Mouse (Mus musculus) liver, embryonic 14.5 days (tissue): ENCODE data around the gene Hint2. TPM values are rescaled to one million over a fixed set of nuclear protein-coding genes. Genes with fewer than 3 reads are reported as not detected.

Source experiments
- ATAC-seq: fragments of 200-750 bp; cut with Nextera tagmentation; 2 replicates; pipeline ENCODE4 v1.8.0; 2017; ENCODE audit warnings: moderate number of reproducible peaks, mild to moderate bottlenecking, moderate library complexity; ENCODE audit not compliant: insufficient read depth
- DNase-seq, 3 experiments: peaks; one replicate each; pipeline ENCODE4 v3.0.0-alpha.2; 2012 to 2013; ENCODE audit warnings: low read depth in 3 of 3, low spot score in 3 of 3
- H3K27ac ChIP-seq: fragments of 300-500 bp; sonication (generic); 2 replicates; pipeline ENCODE4 v1.5.1; 2014; ENCODE audit warnings: moderate library complexity, mild to moderate bottlenecking, control low read depth, inconsistent platforms
- H3K27me3 ChIP-seq: fragments of 300-500 bp; sonication (generic); 2 replicates; pipeline ENCODE4 v1.6.1; 2014; ENCODE audit warnings: mild to moderate bottlenecking, low read length, moderate library complexity; ENCODE audit not compliant: control insufficient read depth, insufficient read depth
- H3K36me3 ChIP-seq: fragments of 300-500 bp; sonication (generic); replicated peaks from 2 replicates; pipeline ENCODE4 v1.6.1; 2014; ENCODE audit warnings: low read depth; ENCODE audit not compliant: control insufficient read depth, insufficient read depth
- H3K4me1 ChIP-seq, 2 experiments: fragments of 200-500 bp in 1 of 2; fragments of 300-500 bp in 1 of 2; sonication (generic) in 1 of 2; replicated peaks; 2 replicates each; pipeline ENCODE4 v1.6.1; 2012 to 2014; ENCODE audit warnings: antibody characterized with exemption in 1 of 2, inconsistent platforms in 1 of 2, low read length in 1 of 2; ENCODE audit not compliant: control insufficient read depth in 2 of 2, insufficient read depth in 2 of 2
- H3K4me2 ChIP-seq: fragments of 300-500 bp; sonication (generic); 2 replicates; pipeline ENCODE4 v1.6.1; 2014; ENCODE audit warnings: low read depth, mild to moderate bottlenecking, control low read depth, moderate library complexity
- H3K4me3 ChIP-seq, 2 experiments: fragments of 200-500 bp in 1 of 2; fragments of 300-500 bp in 1 of 2; sonication (generic) in 1 of 2; 2 replicates each; pipeline ENCODE4 v1.5.1; 2012 to 2014; ENCODE audit warnings: low read depth in 2 of 2, low read length in 2 of 2, mild to moderate bottlenecking in 2 of 2, control low read depth in 1 of 2, inconsistent platforms in 1 of 2, moderate library complexity in 1 of 2; ENCODE audit not compliant: insufficient read depth in 1 of 2
- H3K9ac ChIP-seq: fragments of 300-500 bp; sonication (generic); replicated peaks from 2 replicates; pipeline ENCODE4 v1.6.1; 2014; ENCODE audit warnings: mild to moderate bottlenecking, control low read depth, moderate library complexity
- H3K9me3 ChIP-seq: fragments of 300-500 bp; sonication (generic); 2 replicates; pipeline ENCODE4 v1.6.1; 2016; ENCODE audit warnings: low read length, mixed read lengths; ENCODE audit not compliant: control insufficient read depth
- CTCF ChIP-seq: IDR thresholded peaks from 2 replicates; pipeline ENCODE4 v1.5.1; 2016; ENCODE audit warnings: antibody characterized with exemption, low read depth, control low read depth
- EP300 ChIP-seq: IDR thresholded peaks from 2 replicates; pipeline ENCODE4 v1.6.1; 2016; ENCODE audit warnings: antibody characterized with exemption, low read depth
- WGBS: fragments of 180-500 bp; shearing (Covaris S2); extraction: QIAGEN DNeasy Blood & Tissue Kit; methylation state at CpG from one replicate; pipeline ENCODE4 v1.1.7; 2014; ENCODE audit not compliant: insufficient replicate concordance; 5-methylcytosine and 5-hydroxymethylcytosine counted together
- polyA plus RNA-seq, 2 experiments: library from polyadenylated mRNA; depleted of rRNA in 1 of 2; stranded (reverse) in 1 of 2; unstranded in 1 of 2; fragments of >200 nt; fragmentation: Nextera tagmentation in 1 of 2; extraction: Ambion mirVana in 1 of 2; gene quantifications; 2 replicates each; pipeline versions ENCODE4 v1.2.1 to v1.2.3; 2012 to 2014

The Hint2 gene
- polyA plus RNA-seq, 2 experiments = 29.1 to 76.8 TPM

DNA sequence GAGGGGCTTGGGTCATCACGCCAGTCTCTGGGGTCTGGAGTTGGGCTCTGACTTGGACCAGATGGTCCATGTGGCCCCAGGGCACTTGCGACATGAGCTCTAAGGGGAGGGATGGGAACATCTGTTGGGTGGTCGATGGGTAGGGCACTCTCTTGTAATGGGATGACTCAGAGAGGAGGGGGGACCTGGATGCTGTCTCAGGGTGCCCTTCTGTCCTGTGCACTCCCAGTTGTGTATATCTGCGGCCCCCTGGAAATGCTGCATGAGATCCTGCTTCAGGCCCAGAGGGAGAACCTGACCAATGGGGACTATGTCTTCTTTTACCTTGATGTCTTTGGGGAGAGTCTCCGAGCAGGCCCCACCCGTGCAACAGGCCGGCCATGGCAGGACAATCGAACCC is 23.0 kb downstream of the Hint2 start:
- Histone ChIP-seq H3K9me3 (no peaks in the 10 kb centered on the region), H3K27me3 (peaks cover 26% of the 10 kb centered on the region), H3K27ac (no peak overlapping the region), H3K4me3 (no peak overlapping the region), H3K9ac (no peak overlapping the region), H3K4me2 (no peak overlapping the region), H3K36me3 (no peaks in the 10 kb centered on the region), H3K4me1 (peaks cover 0 to 7% of the 10 kb centered on the region in 2 experiments; a peak in 1 of 4 replicates)
- TF ChIP-seq EP300 (no peak), CTCF (no peak)
- DNase-seq (no peak), ATAC-seq (no peak)
- whole genome bisulfite sequencing = 69% methylated on average over 8 of the region's 8 CpGs

DNA sequence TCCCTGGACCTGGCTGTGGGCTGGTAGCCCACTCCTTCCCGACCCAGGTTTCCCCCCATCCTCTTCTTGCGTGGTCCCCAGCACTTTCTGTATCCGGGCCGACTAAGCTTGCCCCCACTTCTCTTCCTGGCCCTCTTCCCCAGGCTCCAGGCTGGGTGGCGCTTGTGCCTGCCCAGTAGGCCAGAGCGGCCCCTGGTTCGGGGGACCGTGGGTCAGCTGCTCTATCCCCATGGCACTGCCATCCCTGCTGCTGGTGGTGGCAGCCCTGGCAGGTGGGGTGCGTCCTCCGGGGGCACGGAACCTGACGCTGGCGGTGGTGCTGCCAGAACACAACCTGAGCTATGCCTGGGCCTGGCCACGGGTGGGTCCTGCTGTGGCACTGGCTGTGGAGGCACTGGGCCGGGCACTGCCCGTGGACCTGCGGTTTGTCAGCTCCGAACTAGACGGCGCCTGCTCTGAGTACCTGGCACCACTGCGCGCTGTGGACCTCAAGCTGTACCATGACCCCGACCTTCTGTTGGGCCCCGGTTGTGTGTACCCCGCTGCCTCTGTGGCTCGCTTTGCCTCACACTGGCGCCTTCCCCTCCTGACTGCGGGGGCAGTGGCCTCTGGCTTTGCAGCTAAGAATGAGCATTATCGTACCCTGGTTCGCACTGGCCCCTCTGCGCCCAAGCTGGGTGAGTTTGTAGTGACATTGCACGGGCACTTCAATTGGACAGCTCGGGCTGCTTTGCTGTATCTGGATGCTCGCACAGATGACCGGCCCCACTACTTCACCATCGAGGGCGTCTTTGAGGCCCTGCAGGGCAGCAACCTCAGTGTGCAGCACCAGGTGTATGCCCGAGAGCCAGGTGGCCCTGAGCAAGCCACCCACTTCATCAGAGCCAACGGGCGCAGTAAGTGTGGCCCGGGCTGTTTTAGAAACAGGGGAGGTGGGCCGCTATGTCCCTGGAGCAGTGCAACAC is 24.0 kb downstream of the Hint2 start:
- H3K4me3 ChIP-seq = peak overlapping the region; percentile 37 to 55; a peak in 3 of 4 replicates
- peaks cover 0 to 7% of the 10 kb centered on the region in 2 experiments; a peak in 1 of 4 replicates for H3K4me1 ChIP-seq
- TF ChIP-seq CTCF (no peak), EP300 (no peak)
- H3K9ac ChIP-seq = no peak overlapping the region
- peaks cover 26% of the 10 kb centered on the region for H3K27me3 ChIP-seq
- DNase-seq = no peak
- peak overlapping the region; percentile 68 for H3K4me2 ChIP-seq
- ATAC-seq = no peak
- 59% methylated on average over 42 of the region's 42 CpGs for WGBS
- H3K36me3 ChIP-seq = no peaks in the 10 kb centered on the region
- no peaks in the 10 kb centered on the region for H3K9me3 ChIP-seq
- H3K27ac ChIP-seq = no peak overlapping the region

DNA sequence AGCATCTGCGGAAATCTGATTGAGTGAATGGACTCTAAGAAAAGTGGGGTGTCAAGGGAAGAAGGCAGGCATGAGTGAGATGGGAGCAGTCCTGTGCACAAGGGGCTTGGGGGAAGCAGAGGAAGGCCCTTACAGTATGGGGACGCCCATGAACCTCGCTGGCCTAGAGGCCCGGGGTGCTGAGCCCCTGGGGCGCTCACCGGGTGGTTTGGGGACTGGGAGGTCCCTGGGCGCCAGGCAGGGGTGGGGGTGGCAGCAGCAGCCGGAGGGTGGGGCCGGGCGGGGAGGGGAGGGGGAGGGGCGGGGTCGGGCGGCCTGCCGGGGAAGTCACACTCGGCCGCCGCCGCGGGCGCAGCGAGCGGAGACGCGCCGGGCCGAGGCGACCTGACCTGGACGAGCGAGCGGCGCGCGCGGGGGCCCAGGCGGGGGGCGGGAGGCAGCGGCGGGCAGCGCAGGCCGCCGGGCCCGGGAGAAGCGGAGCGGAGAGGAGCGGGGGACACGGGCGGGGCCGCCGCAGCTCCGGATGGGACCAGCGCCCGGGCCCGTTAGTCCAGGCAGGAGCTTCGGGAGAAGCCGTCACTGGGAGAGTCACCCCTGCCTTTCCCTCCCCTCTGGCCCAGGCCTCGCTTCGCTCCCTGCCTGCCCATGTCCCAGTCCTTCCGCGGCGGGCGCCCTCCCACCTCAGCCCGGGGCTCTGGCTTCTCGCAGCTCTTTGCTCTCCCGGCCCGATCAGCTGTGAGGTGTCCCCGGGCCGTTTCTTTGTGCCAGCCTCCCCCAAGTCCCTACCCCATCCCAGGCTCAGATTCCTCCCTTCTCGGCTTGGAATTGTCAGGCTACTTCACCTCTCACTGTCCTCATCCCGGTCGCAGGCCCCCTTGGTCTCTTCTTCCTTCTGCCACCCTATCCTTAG is 25.0 kb downstream of the Hint2 start, which contains the start of gene Npr2:
TSS of gene Npr2 (plus strand) at position 890 of the 910 bp plus-strand sequence.
- peak within 1 kb of the TSS; percentile 37 to 55 for H3K4me3 ChIP-seq
- DNase-seq = no peak
- TF ChIP-seq EP300 = no peak
- TF ChIP-seq CTCF = no peak
- no peaks in the 10 kb centered on the region for H3K36me3 ChIP-seq
- ATAC-seq = no peak
- H3K27ac ChIP-seq = no peak within 1 kb of the TSS
- H3K9ac ChIP-seq = no peak within 1 kb of the TSS
- H3K9me3 ChIP-seq = no peaks in the 10 kb centered on the region
- peak within 1 kb of the TSS; percentile 68 for H3K4me2 ChIP-seq
- 2% methylated on average over 56 of the region's 70 CpGs for WGBS
- H3K27me3 ChIP-seq = peaks cover 26% of the 10 kb centered on the region
- peaks cover 0 to 9% of the 10 kb centered on the region in 2 experiments; a peak in 2 of 4 replicates for H3K4me1 ChIP-seq

DNA sequence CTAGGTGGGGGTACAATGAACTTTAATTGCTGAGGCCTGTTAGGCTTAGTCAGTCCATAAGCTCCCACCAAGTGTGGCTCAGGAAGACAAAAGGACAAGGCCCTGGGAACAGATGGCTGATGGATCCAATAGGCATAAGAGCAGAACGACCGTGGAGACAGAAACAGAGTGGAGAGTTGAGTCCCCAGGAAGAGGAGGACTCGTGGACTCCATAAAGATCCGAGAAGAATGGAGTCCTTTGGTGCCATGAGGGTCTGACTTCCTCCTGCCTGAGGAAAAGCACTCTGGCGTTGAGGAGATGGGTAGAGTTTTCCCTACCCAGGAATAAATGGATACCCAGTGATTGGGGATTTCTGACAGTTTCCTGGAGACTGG is 25.6 kb downstream of the Hint2 start:
- Histone ChIP-seq H3K36me3 (no peaks in the 10 kb centered on the region), H3K9ac (no peak overlapping the region), H3K9me3 (no peaks in the 10 kb centered on the region; the same call in 1 of the 2 replicates), H3K27ac (no peak overlapping the region), H3K4me2 (no peak overlapping the region; the same call in none of the 2 replicates), H3K4me1 (peaks cover 0 to 9% of the 10 kb centered on the region in 2 experiments; a peak in 2 of 4 replicates), H3K4me3 (no peak overlapping the region; a peak in 1 of 4 replicates), H3K27me3 (peaks cover 26% of the 10 kb centered on the region)
- 19% methylated on average over 5 of the region's 5 CpGs for WGBS
- TF ChIP-seq CTCF = no peak
- no peak for TF ChIP-seq EP300
- ATAC-seq = no peak
- DNase-seq = no peak
